ENCODE assay signal across 7 mouse cellular contexts in genomic region chr14:21854271-21854670, GRCm38 (mm10). TPM values are rescaled to one million over a fixed set of nuclear protein-coding genes. Genes with fewer than 3 reads are reported as not detected.
DNase-seq lines count a peak whose midpoint lies in the region; ATAC-seq and TF ChIP-seq lines count a peak whose summit lies in the region.

No protein-coding gene starts in this region.

- peak overlapping the region; percentile 42 for H3K4me2 ChIP-seq in kidney, embryonic 14.5 days (replicated peaks; ENCODE audit: low read depth, low read length)
- peak overlapping the region; percentile 61 for H3K4me2 ChIP-seq in limb, embryonic 13.5 days (replicated peaks)

- H3K27ac ChIP-seq in kidney, embryonic 14.5 days (ENCODE audit: low read depth, low read length): no peak overlapping the region
- peak overlapping the region; percentile 16; the same call in 1 of the 2 replicates for H3K27ac ChIP-seq in bone marrow macrophage, adult 2 months (ENCODE audit: insufficient read depth, low read depth, low read length)
- H3K27ac ChIP-seq in embryonic facial prominence, embryonic 10.5 days (replicated peaks): peak overlapping the region; percentile 83; the same call in 1 of the 2 replicates
- no peak overlapping the region for H3K27ac ChIP-seq in limb, embryonic 13.5 days

- peaks cover 18% of the 10 kb centered on the region for H3K4me1 ChIP-seq in kidney, embryonic 14.5 days (ENCODE audit: control insufficient read depth, insufficient read depth, low read length)
- H3K4me1 ChIP-seq in bone marrow macrophage, adult 2 months (ENCODE audit: control insufficient read depth, insufficient read depth, low read length): peaks cover 32% of the 10 kb centered on the region
- H3K4me1 ChIP-seq in embryonic facial prominence, embryonic 10.5 days: peaks cover 51% of the 10 kb centered on the region
- peaks cover 32% of the 10 kb centered on the region for H3K4me1 ChIP-seq in limb, embryonic 13.5 days

- TF ChIP-seq POLR2A in bone marrow macrophage, adult 2 months (IDR thresholded peaks at IDR 0.05; ENCODE audit: borderline replicate concordance, low read depth, low read length): no peak

- ATAC-seq in kidney, embryonic 14.5 days (ENCODE audit: low FRiP score, low TSS enrichment): no peak
- ATAC-seq in limb, embryonic 13.5 days (ENCODE audit: low FRiP score, low read depth): no peak

- no peak overlapping the region for H3K4me3 ChIP-seq in kidney, embryonic 14.5 days (ENCODE audit: low read length)
- H3K4me3 ChIP-seq in bone marrow macrophage, adult 2 months (ENCODE audit: insufficient read depth, low read length): no peak overlapping the region
- H3K4me3 ChIP-seq in embryonic facial prominence, embryonic 10.5 days: no peak overlapping the region
- no peak overlapping the region for H3K4me3 ChIP-seq in limb, embryonic 13.5 days

- no peak overlapping the region for H3K9ac ChIP-seq in kidney, embryonic 14.5 days (ENCODE audit: low read depth, low read length)
- H3K9ac ChIP-seq in limb, embryonic 13.5 days: no peak overlapping the region

- no peak for DNase-seq in kidney, postnatal 14 days
- no peak for DNase-seq in embryonic facial prominence, embryonic 10.5 days (ENCODE audit: low spot score)
- no peak for DNase-seq in left cerebral cortex, postnatal 14 days (ENCODE audit: low spot score in 2 of 2)
- DNase-seq in right cerebral cortex, postnatal 4 days: no peak

- no peaks in the 10 kb centered on the region for H3K36me3 ChIP-seq in kidney, embryonic 14.5 days (ENCODE audit: control insufficient read depth, insufficient read depth, low read length)
- H3K36me3 ChIP-seq in embryonic facial prominence, embryonic 10.5 days (replicated peaks): no peaks in the 10 kb centered on the region
- H3K36me3 ChIP-seq in limb, embryonic 13.5 days: no peaks in the 10 kb centered on the region

- WGBS in kidney, embryonic 14.5 days: 76% methylated on average over 9 of the region's 9 CpGs
- 81% methylated on average over 9 of the region's 9 CpGs for WGBS in embryonic facial prominence, embryonic 10.5 days
- 71% methylated on average over 9 of the region's 9 CpGs for WGBS in limb, embryonic 13.5 days

- H3K9me3 ChIP-seq in kidney, embryonic 14.5 days (ENCODE audit: control insufficient read depth, low read length): no peaks in the 10 kb centered on the region
- H3K9me3 ChIP-seq in embryonic facial prominence, embryonic 10.5 days: no peaks in the 10 kb centered on the region
- H3K9me3 ChIP-seq in limb, embryonic 13.5 days: no peaks in the 10 kb centered on the region

- intact Hi-C loops in left cerebral cortex, postnatal 14 days (cut with DNase I): loop anchor here (10.0 kb wide), 2 partner anchors 719 to 1191 kb away; no protein-coding TSS in a partner anchor

- TF ChIP-seq CTCF in bone marrow macrophage, adult 2 months (IDR thresholded peaks at IDR 0.05; ENCODE audit: low read depth, low read length): no peak

- no peaks in the 10 kb centered on the region for H3K27me3 ChIP-seq in kidney, embryonic 14.5 days (ENCODE audit: control insufficient read depth, insufficient read depth, low read length)
- no peaks in the 10 kb centered on the region for H3K27me3 ChIP-seq in embryonic facial prominence, embryonic 10.5 days (replicated peaks; ENCODE audit: low read depth, poor library complexity, severe bottlenecking)
- H3K27me3 ChIP-seq in limb, embryonic 13.5 days: peaks cover 7% of the 10 kb centered on the region; the same call in 1 of the 2 replicates

RNA-seq across cellular contexts. Expression of gene Comtd1, which starts 5.5 kb away (rescaled TPM):
- polyA plus RNA-seq in kidney, embryonic 14.5 days (2014; fragmentation: Nextera tagmentation; extraction: Ambion mirVana): 24.1 and 27.3 TPM in 2 replicates
- 15.5 and 23.1 TPM in 2 replicates for polyA plus RNA-seq in bone marrow macrophage, adult 2 months (2012; ENCODE audit: insufficient read depth, insufficient read length, missing spikeins)
- polyA plus RNA-seq in embryonic facial prominence, embryonic 10.5 days (2016; fragmentation: Nextera tagmentation; extraction: Ambion mirVana): 17.4 and 18.3 TPM in 2 replicates
- 21.0 and 24.2 TPM in 2 replicates for polyA plus RNA-seq in limb, embryonic 13.5 days (2015; fragmentation: Nextera tagmentation; extraction: Ambion mirVana)
- total RNA-seq in left cerebral cortex, postnatal 14 days (2021): 10 to 100 TPM; 27.9 to 30.2 TPM

RNA-seq across cellular contexts. Expression of gene Vdac2, which starts 29.2 kb away (rescaled TPM):
- 319 and 349 TPM in 2 replicates for polyA plus RNA-seq in kidney, embryonic 14.5 days (2014; fragmentation: Nextera tagmentation; extraction: Ambion mirVana)
- 211 and 222 TPM in 2 replicates for polyA plus RNA-seq in bone marrow macrophage, adult 2 months (2012; ENCODE audit: insufficient read depth, insufficient read length, missing spikeins)
- polyA plus RNA-seq in embryonic facial prominence, embryonic 10.5 days (2016; fragmentation: Nextera tagmentation; extraction: Ambion mirVana): 286 TPM in 2 replicates
- 241 and 242 TPM in 2 replicates for polyA plus RNA-seq in limb, embryonic 13.5 days (2015; fragmentation: Nextera tagmentation; extraction: Ambion mirVana)
- total RNA-seq in left cerebral cortex, postnatal 14 days (2021): 100 to 1,000 TPM; 208 to 230 TPM

Comparison
In these comparisons a context has a peak if more than half of its experiments do, and no peak if none do; other contexts are left out.
1. H3K27ac ChIP-seq: peak in bone marrow macrophage, adult 2 months (single experiment) and embryonic facial prominence, embryonic 10.5 days (single experiment); none in kidney, embryonic 14.5 days (single experiment) and limb, embryonic 13.5 days (single experiment).